Mouse (Mus musculus): Measurements from ENCODE around the gene Asic3.
A peak's percentile ranks its signal among the peaks of the same experiment; 100 is the strongest.

Gene Asic3

GRCm38 (mm10) chr5:24423129-24424003, 10.2 kb downstream of the Asic3 start, which contains the start of the genes Cdk5 and Slc4a2:
Cdk5 (minus strand) TSS chr5:24423530.
Slc4a2 (plus strand) TSS chr5:24423837.
- peak; percentile 100 for DNase-seq (ENCODE audit: low spot score)

- no peak for DNase-seq (ENCODE audit: low spot score)
These were observed 11.0 kb downstream of the Asic3 start for GRCm38 (mm10) chr5:24424004-24424781.

GRCm38 (mm10) chr5:24424861-24425411, 11.7 kb downstream of the Asic3 start:
- DNase-seq (ENCODE audit: low spot score) = peak; percentile 88

- DNase-seq (ENCODE audit: low spot score) = peak; percentile 74
These were observed 12.3 kb downstream of the Asic3 start for GRCm38 (mm10) chr5:24425421-24426036.

- DNase-seq (ENCODE audit: low spot score) = no peak
These were observed 12.8 kb downstream of the Asic3 start for GRCm38 (mm10) chr5:24426037-24426432.

GRCm38 (mm10) chr5:24426556-24427284, 13.5 kb downstream of the Asic3 start:
- no peak for DNase-seq (ENCODE audit: low spot score)

- no peak for DNase-seq (ENCODE audit: low spot score)
These were observed 14.1 kb downstream of the Asic3 start for GRCm38 (mm10) chr5:24427285-24427633.

- DNase-seq (ENCODE audit: low spot score) = peak; percentile 59
These were observed 14.8 kb downstream of the Asic3 start for GRCm38 (mm10) chr5:24427981-24428402.

- no peak for DNase-seq (ENCODE audit: low spot score)
These were observed 15.4 kb downstream of the Asic3 start for GRCm38 (mm10) chr5:24428596-24428995.

- no peak for DNase-seq (ENCODE audit: low spot score)
These were observed 20.8 kb downstream of the Asic3 start for GRCm38 (mm10) chr5:24433993-24434392.

GRCm38 (mm10) chr5:24441187-24441586, 28.0 kb downstream of the Asic3 start:
- DNase-seq (ENCODE audit: low spot score) = no peak

GRCm38 (mm10) chr5:24442029-24442428, 28.8 kb downstream of the Asic3 start:
- no peak for DNase-seq (ENCODE audit: low spot score)

GRCm38 (mm10) chr5:24443204-24443603, 30.0 kb downstream of the Asic3 start:
- no peak for DNase-seq (ENCODE audit: low spot score)

GRCm38 (mm10) chr5:24443927-24444326, 30.7 kb downstream of the Asic3 start:
- DNase-seq (ENCODE audit: low spot score) = no peak

- peak; percentile 96 for DNase-seq (ENCODE audit: low spot score)
These were observed 31.7 kb downstream of the Asic3 start, which contains the start of gene Fastk for GRCm38 (mm10) chr5:24444746-24445427. Fastk (minus strand) TSS chr5:24445287.

- DNase-seq (ENCODE audit: low spot score) = no peak
These were observed 32.4 kb downstream of the Asic3 start for GRCm38 (mm10) chr5:24445428-24446080.

- no peak for DNase-seq (ENCODE audit: low spot score)
These were observed 33.4 kb downstream of the Asic3 start for GRCm38 (mm10) chr5:24446630-24447029.

- DNase-seq (ENCODE audit: low spot score) = peak; percentile 90
These were observed 34.6 kb downstream of the Asic3 start, which contains the start of gene Tmub1 for GRCm38 (mm10) chr5:24447624-24448298. Tmub1 (minus strand) TSS chr5:24447854.

GRCm38 (mm10) chr5:24451264-24452029, 38.3 kb downstream of the Asic3 start:
- DNase-seq (ENCODE audit: low spot score) = peak; percentile 83
